Mouse (Mus musculus): ENCODE data around the gene Saa3. TPM values are rescaled to one million over a fixed set of nuclear protein-coding genes. Genes with fewer than 3 reads are reported as not detected.

Gene Saa3
- total and polyA plus RNA-seq, 3 experiments, result 1.0 TPM; not detected in 2

- no peaks in the 10 kb centered on the region for H3K9me3 ChIP-seq (replicated peaks)
- TF ChIP-seq GATA1 (IDR thresholded peaks at IDR 0.05; ENCODE audit: borderline replicate concordance, low read length), result no peak
- no peak for TF ChIP-seq CTCF (IDR thresholded peaks at IDR 0.05; ENCODE audit: low read depth, low read length)
- no peak for TF ChIP-seq POLR2AphosphoS5 (IDR thresholded peaks at IDR 0.05; ENCODE audit: insufficient replicate concordance, low read depth, low read length)
- TF ChIP-seq TAL1 (conservative IDR thresholded peaks at IDR 0.05; ENCODE audit: low read depth, low read length), result no peak
- TF ChIP-seq GATA2 (IDR thresholded peaks at IDR 0.05; ENCODE audit: borderline replicate concordance, low read depth, low read length), result no peak
- no peak for ATAC-seq (ENCODE audit: extremely low read depth, insufficient number of reproducible peaks, low FRiP score, poor library complexity, severe bottlenecking)
- no peaks in the 10 kb centered on the region for H3K36me3 ChIP-seq (replicated peaks)
- H3K4me1 ChIP-seq (ENCODE audit: insufficient read depth, low read depth, low read length), result peaks cover 8% of the 10 kb centered on the region
- H3K27me3 ChIP-seq (ENCODE audit: insufficient read depth, low read length), result peaks cover 31% of the 10 kb centered on the region
- no peak overlapping the region for H3K4me3 ChIP-seq (ENCODE audit: low read depth, low read length)
- no peak for DNase-seq (ENCODE audit: low spot score)
These were observed 3.2 kb upstream of the Saa3 start for GRCm38 (mm10) chr7:46718591-46719270.

DNA sequence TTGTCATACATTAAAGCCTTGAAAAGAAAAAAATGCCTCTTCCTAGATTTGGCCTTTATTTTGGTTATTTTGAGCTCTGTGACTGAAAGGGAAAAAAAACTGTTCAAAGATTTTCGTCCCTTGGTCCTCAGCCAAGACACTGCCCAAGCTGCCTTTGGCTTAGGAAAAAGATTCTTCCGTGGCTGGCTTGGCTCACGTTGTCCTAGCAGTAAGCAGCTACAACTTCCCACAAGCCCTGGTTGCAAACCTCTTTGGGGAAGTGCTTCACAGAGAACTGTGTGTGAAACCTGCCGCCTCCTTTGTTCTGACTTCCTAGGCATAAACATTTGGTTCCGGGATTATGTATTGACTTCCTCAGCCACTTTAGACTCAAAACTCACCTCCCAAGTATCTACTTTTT, 1.4 kb upstream of the Saa3 start:
- no peak for DNase-seq (ENCODE audit: low spot score)
- Histone ChIP-seq H3K9me3 (replicated peaks) (no peaks in the 10 kb centered on the region), H3K4me1 (ENCODE audit: insufficient read depth, low read depth, low read length) (peaks cover 24% of the 10 kb centered on the region), H3K36me3 (replicated peaks) (no peaks in the 10 kb centered on the region), H3K27me3 (ENCODE audit: insufficient read depth, low read length) (peaks cover 28% of the 10 kb centered on the region), H3K4me3 (ENCODE audit: low read depth, low read length) (no peak overlapping the region)
- no peak for ATAC-seq (ENCODE audit: extremely low read depth, insufficient number of reproducible peaks, low FRiP score, poor library complexity, severe bottlenecking)
- no peak for TF ChIP-seq CTCF (IDR thresholded peaks at IDR 0.05; ENCODE audit: low read depth, low read length)

DNA sequence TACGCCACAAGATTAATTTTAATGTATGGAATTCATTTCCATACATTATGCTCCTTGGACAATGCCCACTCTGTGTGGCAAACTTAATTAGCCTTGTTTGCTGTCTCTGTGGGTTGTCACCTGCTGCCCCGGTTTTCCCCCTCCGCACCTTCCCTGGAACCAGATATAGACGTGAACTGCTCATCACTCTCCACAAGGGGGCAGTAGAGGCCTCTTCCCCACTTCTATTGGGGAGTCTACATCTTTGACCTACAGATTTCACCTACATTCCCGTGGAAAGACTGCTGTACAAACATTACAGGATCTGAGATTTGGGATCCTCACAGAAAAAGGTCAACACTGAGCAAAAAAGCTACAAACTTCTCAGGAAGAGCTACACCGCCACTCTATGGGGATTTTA, 982 bp downstream of the Saa3 start:
- H3K36me3 ChIP-seq (replicated peaks), result no peaks in the 10 kb centered on the region
- peaks cover 26% of the 10 kb centered on the region for H3K4me1 ChIP-seq (ENCODE audit: insufficient read depth, low read depth, low read length)
- TF ChIP-seq POLR2AphosphoS5 (IDR thresholded peaks at IDR 0.05; ENCODE audit: insufficient replicate concordance, low read depth, low read length) (no peak), CTCF (IDR thresholded peaks at IDR 0.05; ENCODE audit: low read depth, low read length) (peak; percentile 58), TAL1 (conservative IDR thresholded peaks at IDR 0.05; ENCODE audit: low read depth, low read length) (no peak)
- ATAC-seq (ENCODE audit: extremely low read depth, insufficient number of reproducible peaks, low FRiP score, poor library complexity, severe bottlenecking) (no peak), DNase-seq (ENCODE audit: low spot score) (peak; percentile 60)
- H3K4me3 ChIP-seq (ENCODE audit: low read depth, low read length), result no peak overlapping the region
- peaks cover 14% of the 10 kb centered on the region for H3K27me3 ChIP-seq (ENCODE audit: insufficient read depth, low read length)
- H3K9me3 ChIP-seq (replicated peaks), result no peaks in the 10 kb centered on the region

DNA sequence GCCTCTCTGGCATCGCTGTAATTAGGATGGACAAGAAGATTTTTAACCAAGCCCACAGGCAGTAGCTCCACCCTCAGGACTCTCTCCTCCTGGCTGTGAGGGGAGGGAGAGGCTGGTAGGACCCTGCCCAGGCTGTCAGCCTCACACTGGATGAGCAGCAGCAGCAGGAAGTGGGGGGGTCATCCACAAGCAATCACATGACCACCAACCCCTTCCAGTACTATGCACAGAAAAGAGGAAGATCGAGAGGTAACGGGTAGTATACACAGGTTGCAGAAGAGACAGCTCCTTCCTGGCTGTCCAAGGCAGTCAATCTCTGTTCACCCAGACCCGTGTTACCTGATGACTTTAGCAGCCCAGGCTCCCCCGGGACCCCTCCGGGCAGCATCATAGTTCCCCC, 3.2 kb downstream of the Saa3 start:
- peaks cover 11% of the 10 kb centered on the region for H3K36me3 ChIP-seq (replicated peaks)
- TF ChIP-seq TAL1 (conservative IDR thresholded peaks at IDR 0.05; ENCODE audit: low read depth, low read length) (no peak), POLR2AphosphoS5 (IDR thresholded peaks at IDR 0.05; ENCODE audit: insufficient replicate concordance, low read depth, low read length) (no peak), CTCF (IDR thresholded peaks at IDR 0.05; ENCODE audit: low read depth, low read length) (no peak), GATA1 (IDR thresholded peaks at IDR 0.05; ENCODE audit: borderline replicate concordance, low read length) (no peak), GATA2 (IDR thresholded peaks at IDR 0.05; ENCODE audit: borderline replicate concordance, low read depth, low read length) (no peak)
- H3K9me3 ChIP-seq (replicated peaks), result no peaks in the 10 kb centered on the region
- H3K27me3 ChIP-seq (ENCODE audit: insufficient read depth, low read length), result no peaks in the 10 kb centered on the region
- DNase-seq (ENCODE audit: low spot score), result peak; percentile 19
- peaks cover 32% of the 10 kb centered on the region for H3K4me1 ChIP-seq (ENCODE audit: insufficient read depth, low read depth, low read length)
- no peak for ATAC-seq (ENCODE audit: extremely low read depth, insufficient number of reproducible peaks, low FRiP score, poor library complexity, severe bottlenecking)
- no peak overlapping the region for H3K4me3 ChIP-seq (ENCODE audit: low read depth, low read length)

GRCm38 (mm10) chr7:46710390-46710844, 5.1 kb downstream of the Saa3 start, which contains the start of gene Saal1:
Gene Saal1, minus strand, starts transcription at chr7:46710680.
- Histone ChIP-seq H3K27me3 (ENCODE audit: insufficient read depth, low read length) (no peaks in the 10 kb centered on the region), H3K36me3 (replicated peaks) (peaks cover 29% of the 10 kb centered on the region), H3K4me3 (ENCODE audit: low read depth, low read length) (peak within 1 kb of the TSS; percentile 97), H3K4me1 (ENCODE audit: insufficient read depth, low read depth, low read length) (peaks cover 41% of the 10 kb centered on the region), H3K9me3 (replicated peaks) (no peaks in the 10 kb centered on the region)
- TF ChIP-seq CTCF (IDR thresholded peaks at IDR 0.05; ENCODE audit: low read depth, low read length) (peak; percentile 14; the same call in 1 of the 2 replicates), GATA1 (IDR thresholded peaks at IDR 0.05; ENCODE audit: borderline replicate concordance, low read length) (no peak)
- ATAC-seq (ENCODE audit: extremely low read depth, insufficient number of reproducible peaks, low FRiP score, poor library complexity, severe bottlenecking) (peak; percentile 59), DNase-seq (ENCODE audit: low spot score) (peak; percentile 59)

GRCm38 (mm10) chr7:46700521-46701025, 14.9 kb downstream of the Saa3 start:
- H3K36me3 ChIP-seq (replicated peaks), result peaks cover 85% of the 10 kb centered on the region
- ATAC-seq (ENCODE audit: extremely low read depth, insufficient number of reproducible peaks, low FRiP score, poor library complexity, severe bottlenecking), result no peak
- TF ChIP-seq POLR2AphosphoS5 (IDR thresholded peaks at IDR 0.05; ENCODE audit: insufficient replicate concordance, low read depth, low read length) (no peak), GATA2 (IDR thresholded peaks at IDR 0.05; ENCODE audit: borderline replicate concordance, low read depth, low read length) (no peak), CTCF (IDR thresholded peaks at IDR 0.05; ENCODE audit: low read depth, low read length) (no peak), TAL1 (conservative IDR thresholded peaks at IDR 0.05; ENCODE audit: low read depth, low read length) (no peak), GATA1 (IDR thresholded peaks at IDR 0.05; ENCODE audit: borderline replicate concordance, low read length) (no peak)
- no peaks in the 10 kb centered on the region for H3K27me3 ChIP-seq (ENCODE audit: insufficient read depth, low read length)
- DNase-seq (ENCODE audit: low spot score), result no peak
- no peak overlapping the region for H3K4me3 ChIP-seq (ENCODE audit: low read depth, low read length)
- H3K4me1 ChIP-seq (ENCODE audit: insufficient read depth, low read depth, low read length), result peaks cover 67% of the 10 kb centered on the region
- no peaks in the 10 kb centered on the region for H3K9me3 ChIP-seq (replicated peaks)

All from G1E (cell line).